Mouse (Mus musculus) stomach, embryonic 16.5 days (tissue): ENCODE data around the gene March5. TPM values are rescaled to one million over a fixed set of nuclear protein-coding genes. Genes with fewer than 3 reads are reported as not detected.

Experiments used
- ATAC-seq: fragments of 200-750 bp; cut with Nextera tagmentation; 2 replicates; pipeline ENCODE4 v1.8.0; 2017; ENCODE audit warnings: moderate number of reproducible peaks, moderate TSS enrichment; ENCODE audit not compliant: insufficient read depth, low FRiP score
- H3K27ac ChIP-seq: fragments of 300-500 bp; sonication (generic); 2 replicates; pipeline ENCODE4 v1.5.1; 2014; ENCODE audit warnings: low read length
- H3K27me3 ChIP-seq: fragments of 300-500 bp; sonication (generic); 2 replicates; pipeline ENCODE4 v1.6.1; 2014; ENCODE audit warnings: low read length, control low read depth, mixed read lengths; ENCODE audit not compliant: control insufficient read depth, insufficient read depth
- H3K36me3 ChIP-seq: fragments of 300-500 bp; sonication (generic); 2 replicates; pipeline ENCODE4 v1.6.1; 2014; ENCODE audit warnings: low read length; ENCODE audit not compliant: control insufficient read depth, insufficient read depth
- H3K4me1 ChIP-seq: fragments of 300-500 bp; sonication (generic); 2 replicates; pipeline ENCODE4 v1.6.1; 2014; ENCODE audit warnings: low read length, control low read depth, mixed read lengths; ENCODE audit not compliant: control insufficient read depth, insufficient read depth
- H3K4me2 ChIP-seq: fragments of 300-500 bp; sonication (generic); 2 replicates; pipeline ENCODE4 v1.6.1; 2014; ENCODE audit warnings: low read depth, low read length, mixed read lengths
- H3K4me3 ChIP-seq: fragments of 300-500 bp; sonication (generic); replicated peaks from 2 replicates; pipeline ENCODE4 v1.5.1; 2014; ENCODE audit warnings: mild to moderate bottlenecking, low read length
- H3K9ac ChIP-seq: fragments of 300-500 bp; sonication (generic); 2 replicates; pipeline ENCODE4 v1.6.1; 2014; ENCODE audit warnings: low read length
- H3K9me3 ChIP-seq: fragments of 300-500 bp; sonication (generic); replicated peaks from 2 replicates; pipeline ENCODE4 v1.6.1; 2016; ENCODE audit warnings: low read length, control low read depth; ENCODE audit not compliant: control insufficient read depth
- WGBS: fragments of 180-500 bp; shearing (Covaris S2); extraction: QIAGEN DNeasy Blood & Tissue Kit; methylation state at CpG from one replicate; pipeline ENCODE4 v1.1.7; 2014; 5-methylcytosine and 5-hydroxymethylcytosine counted together
- polyA plus RNA-seq: library from polyadenylated mRNA; unstranded; fragments of >200 nt; fragmentation: Nextera tagmentation; extraction: Ambion mirVana; gene quantifications from 2 replicates; pipeline ENCODE4 v1.2.1, GENCODE M21; 2015

The March5 gene
- polyA plus RNA-seq, 1 experiment from 2014 or later, result 51.9 TPM

GRCm38 (mm10) chr19:37269106-37269505 lies 61.8 kb downstream of the March5 start:
- H3K9ac ChIP-seq, result no peak overlapping the region
- no peaks in the 10 kb centered on the region for H3K9me3 ChIP-seq
- no peak overlapping the region for H3K4me2 ChIP-seq
- no peaks in the 10 kb centered on the region for H3K27me3 ChIP-seq
- H3K4me3 ChIP-seq, result no peak overlapping the region
- no peaks in the 10 kb centered on the region for H3K4me1 ChIP-seq
- no peak overlapping the region for H3K27ac ChIP-seq
- WGBS, result 84% methylated on average over 16 of the region's 16 CpGs
- no peak for ATAC-seq
- no peaks in the 10 kb centered on the region for H3K36me3 ChIP-seq

Other genes starting within 250 kb of the March5 start
- 0.37 and 0.79 TPM in 2 replicates for gene Cpeb3, start 1.1 kb downstream of the March5 start, polyA plus RNA-seq
- gene Ide, start 130.3 kb downstream of the March5 start, polyA plus RNA-seq, result 69.0 and 80.9 TPM in 2 replicates
- gene Kif11, start 168.9 kb downstream of the March5 start, polyA plus RNA-seq, result 46.4 and 50.2 TPM in 2 replicates
- gene Hhex, start 227.3 kb downstream of the March5 start, polyA plus RNA-seq, result 14.8 and 15.9 TPM in 2 replicates